Mouse (Mus musculus) neural tube, embryonic 13.5 days (tissue): ENCODE measurements around the gene Atl3. TPM values are rescaled to one million over a fixed set of nuclear protein-coding genes. Genes with fewer than 3 reads are reported as not detected.
A peak's percentile ranks its signal among the peaks of the same experiment; 100 is the strongest.

Experiments
- ATAC-seq: fragments of 200-750 bp; cut with Nextera tagmentation; 2 replicates; pipeline ENCODE4 v1.8.0; 2017; ENCODE audit warnings: low read depth, mild to moderate bottlenecking, moderate TSS enrichment, moderate library complexity
- H3K27ac ChIP-seq: fragments of 300-500 bp; sonication (generic); replicated peaks from 2 replicates; pipeline ENCODE4 v1.5.1; 2015; ENCODE audit warnings: moderate library complexity, mild to moderate bottlenecking, inconsistent platforms
- H3K27me3 ChIP-seq: fragments of 300-500 bp; sonication (generic); 2 replicates; pipeline ENCODE4 v1.6.1; 2015; ENCODE audit warnings: mild to moderate bottlenecking, inconsistent platforms
- H3K36me3 ChIP-seq: fragments of 300-500 bp; sonication (generic); 2 replicates; pipeline ENCODE4 v1.6.1; 2015; ENCODE audit warnings: mild to moderate bottlenecking, inconsistent platforms
- H3K4me1 ChIP-seq: fragments of 300-500 bp; sonication (generic); replicated peaks from 2 replicates; pipeline ENCODE4 v1.6.1; 2015; ENCODE audit warnings: inconsistent platforms
- H3K4me2 ChIP-seq: fragments of 300-500 bp; sonication (generic); 2 replicates; pipeline ENCODE4 v1.6.1; 2015; ENCODE audit warnings: inconsistent platforms, mild to moderate bottlenecking, moderate library complexity
- H3K4me3 ChIP-seq: fragments of 300-500 bp; sonication (generic); 2 replicates; pipeline ENCODE4 v1.5.1; 2015; ENCODE audit warnings: mild to moderate bottlenecking, inconsistent platforms
- H3K9ac ChIP-seq: fragments of 300-500 bp; sonication (generic); 2 replicates; pipeline ENCODE4 v1.6.1; 2015; ENCODE audit warnings: moderate library complexity, mild to moderate bottlenecking, inconsistent platforms
- H3K9me3 ChIP-seq: fragments of 300-500 bp; sonication (generic); 2 replicates; pipeline ENCODE4 v1.6.1; 2016; ENCODE audit warnings: inconsistent platforms
- WGBS: fragments of 180-500 bp; shearing (Covaris S2); methylation state at CpG from one replicate; pipeline ENCODE4 v1.1.7; 2015; 5-methylcytosine and 5-hydroxymethylcytosine counted together
- polyA plus RNA-seq: library from polyadenylated mRNA; unstranded; fragments of >200 nt; fragmentation: Nextera tagmentation; extraction: Ambion mirVana; gene quantifications from 2 replicates; pipeline ENCODE4 v1.2.1, GENCODE M21; 2015

Atl3 gene
- polyA plus RNA-seq, 1 experiment from 2014 or later = 6.8 TPM

DNA sequence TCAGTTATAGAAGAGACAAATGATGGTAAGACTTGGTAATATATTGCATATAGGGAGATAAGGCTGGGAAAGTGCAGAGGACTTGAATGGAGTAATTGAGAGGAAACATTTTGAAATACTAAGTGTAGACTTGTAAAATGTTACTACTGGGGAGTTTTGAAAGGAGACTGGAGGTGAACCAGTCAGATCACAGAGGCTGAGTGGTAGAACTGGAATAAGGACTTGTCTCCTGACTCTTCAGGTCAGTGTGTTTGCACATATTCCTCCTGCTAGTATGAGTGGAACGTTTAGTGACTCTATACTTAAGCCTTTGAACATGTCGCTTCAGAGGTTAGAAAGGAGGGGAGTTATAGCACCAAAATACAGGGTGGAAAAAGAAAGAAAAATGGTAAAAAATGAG is 8.6 kb downstream of the Atl3 start:
- H3K4me2 ChIP-seq = no peak overlapping the region
- 91% methylated on average over 2 of the region's 2 CpGs for WGBS

DNA sequence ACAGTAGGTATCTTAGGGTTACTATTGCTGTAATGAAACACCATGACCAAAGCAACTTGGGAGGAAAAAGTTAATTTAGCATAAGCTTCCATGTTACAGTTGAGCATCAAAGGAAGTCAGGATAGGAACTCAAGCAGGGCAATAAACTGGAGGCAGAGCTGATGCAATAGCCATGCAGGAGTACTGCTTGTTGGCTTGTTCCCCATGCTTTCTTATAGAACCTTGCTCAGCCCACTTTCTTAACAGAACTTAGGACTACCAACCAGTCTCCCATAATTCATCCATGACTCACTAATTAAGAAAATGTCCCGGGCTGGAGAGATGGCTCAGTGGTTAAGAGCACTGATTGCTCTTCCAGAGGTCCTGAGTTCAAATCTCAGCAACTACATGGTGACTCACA is 12.5 kb downstream of the Atl3 start:
- Histone ChIP-seq H3K36me3 (peaks cover 18% of the 10 kb centered on the region), H3K27me3 (no peaks in the 10 kb centered on the region), H3K27ac (no peak overlapping the region), H3K4me2 (no peak overlapping the region), H3K9ac (no peak overlapping the region), H3K4me3 (no peak overlapping the region), H3K4me1 (no peaks in the 10 kb centered on the region), H3K9me3 (no peaks in the 10 kb centered on the region)
- no peak for ATAC-seq
- WGBS = 72% methylated on average over 1 of the region's 1 CpGs

More for the DNA sequence above, 8.6 kb downstream of the Atl3 start:
- Histone ChIP-seq H3K27ac (no peak overlapping the region), H3K36me3 (no peaks in the 10 kb centered on the region), H3K9me3 (no peaks in the 10 kb centered on the region), H3K27me3 (no peaks in the 10 kb centered on the region), H3K4me3 (no peak overlapping the region), H3K9ac (no peak overlapping the region), H3K4me1 (no peaks in the 10 kb centered on the region)
- no peak for ATAC-seq

DNA sequence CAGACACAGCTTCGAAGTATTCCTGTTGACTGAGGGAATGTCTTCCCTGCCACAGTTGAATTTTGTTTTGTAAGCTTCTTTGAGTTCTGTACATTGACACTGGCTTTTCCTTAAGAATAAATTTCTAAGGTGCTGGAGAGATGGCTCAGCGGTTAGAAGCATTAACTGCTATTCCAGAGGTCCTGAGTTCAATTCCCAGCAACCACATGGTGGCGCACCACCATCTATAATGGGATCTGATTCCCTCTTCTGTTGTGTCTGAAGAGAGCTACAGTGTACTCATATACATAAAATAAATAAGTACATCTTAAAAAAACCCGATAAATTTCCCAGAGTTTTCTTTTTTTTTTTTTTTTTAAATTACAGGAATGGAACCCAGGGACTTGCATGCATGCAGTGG is 14.2 kb downstream of the Atl3 start:
- H3K4me1 ChIP-seq = no peaks in the 10 kb centered on the region
- WGBS = 75% methylated on average over 4 of the region's 4 CpGs
- H3K27ac ChIP-seq = no peak overlapping the region
- H3K4me3 ChIP-seq = no peak overlapping the region
- H3K9ac ChIP-seq = no peak overlapping the region
- H3K36me3 ChIP-seq = peaks cover 28% of the 10 kb centered on the region
- ATAC-seq = no peak
- no peaks in the 10 kb centered on the region for H3K9me3 ChIP-seq
- no peak overlapping the region for H3K4me2 ChIP-seq
- H3K27me3 ChIP-seq = no peaks in the 10 kb centered on the region

DNA sequence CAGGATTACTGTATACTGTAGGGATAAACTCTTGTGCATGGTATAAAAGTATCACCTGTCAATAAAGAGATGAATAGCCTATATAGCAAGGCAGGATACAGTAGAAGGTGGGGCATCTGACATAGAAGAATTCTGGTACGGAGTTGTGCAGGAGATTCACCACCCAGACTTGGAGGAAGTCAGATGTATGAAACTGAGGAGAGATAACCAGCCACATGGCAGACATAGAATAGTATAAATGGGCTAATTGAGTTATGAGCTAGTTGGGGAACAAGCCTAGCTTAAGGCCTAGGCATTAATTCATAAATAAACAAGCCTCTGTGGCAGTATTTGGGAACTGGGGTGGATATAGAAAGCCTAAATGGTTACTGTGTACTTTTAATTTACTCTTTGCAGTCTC is 22.6 kb downstream of the Atl3 start:
- H3K27me3 ChIP-seq = no peaks in the 10 kb centered on the region
- H3K36me3 ChIP-seq = peaks cover 33% of the 10 kb centered on the region
- no peak overlapping the region for H3K4me3 ChIP-seq
- H3K9ac ChIP-seq = no peak overlapping the region
- H3K27ac ChIP-seq = no peak overlapping the region
- WGBS = 85% methylated on average over 1 of the region's 1 CpGs
- no peak for ATAC-seq
- H3K9me3 ChIP-seq = no peaks in the 10 kb centered on the region
- H3K4me2 ChIP-seq = no peak overlapping the region
- H3K4me1 ChIP-seq = no peaks in the 10 kb centered on the region

DNA sequence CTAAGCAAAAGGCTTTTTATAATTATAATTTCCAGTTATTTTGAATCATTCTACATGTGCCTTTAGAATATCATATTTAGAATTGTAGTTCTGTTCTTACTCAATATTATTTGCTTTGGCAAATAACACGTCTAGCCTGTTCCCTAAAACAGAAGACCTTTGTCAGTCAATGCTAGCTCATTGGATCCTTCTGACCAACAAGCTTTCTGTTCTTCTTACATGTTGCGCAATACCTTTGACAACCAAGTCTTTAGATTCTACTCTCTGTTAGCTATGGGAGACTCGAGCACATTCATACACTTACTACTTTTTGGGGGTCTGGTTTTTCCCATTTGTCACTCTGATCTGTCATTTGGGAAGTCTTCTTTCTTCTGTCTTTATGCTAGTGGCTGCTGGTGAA is 27.8 kb downstream of the Atl3 start:
- H3K9ac ChIP-seq = no peak overlapping the region
- H3K9me3 ChIP-seq = no peaks in the 10 kb centered on the region
- no peak overlapping the region for H3K4me2 ChIP-seq
- H3K4me3 ChIP-seq = no peak overlapping the region
- 90% methylated on average over 3 of the region's 3 CpGs for WGBS
- ATAC-seq = no peak
- peaks cover 62% of the 10 kb centered on the region for H3K36me3 ChIP-seq
- H3K27me3 ChIP-seq = no peaks in the 10 kb centered on the region
- H3K4me1 ChIP-seq = no peaks in the 10 kb centered on the region
- no peak overlapping the region for H3K27ac ChIP-seq

DNA sequence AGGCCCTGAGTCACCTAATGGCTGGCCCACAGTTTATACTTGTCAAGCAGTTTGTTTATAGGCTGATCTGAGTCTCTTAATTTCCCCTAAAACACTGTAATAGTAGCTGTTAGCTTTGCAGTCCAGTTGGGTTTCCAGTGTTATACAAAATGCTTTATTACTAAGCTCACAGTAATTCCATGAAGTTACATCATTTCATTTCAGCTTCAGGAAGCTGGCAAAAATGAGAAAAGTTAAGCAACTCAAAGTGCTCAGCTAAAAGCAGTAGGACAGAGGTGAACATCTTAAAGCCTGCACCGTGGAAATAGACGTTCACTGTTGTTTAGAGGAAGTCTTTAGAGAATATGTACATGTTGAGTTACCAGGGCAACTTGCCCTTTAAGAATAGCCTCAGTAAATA is 29.0 kb downstream of the Atl3 start:
- Histone ChIP-seq H3K9ac (no peak overlapping the region), H3K4me3 (no peak overlapping the region), H3K27ac (no peak overlapping the region), H3K4me1 (no peaks in the 10 kb centered on the region), H3K27me3 (no peaks in the 10 kb centered on the region), H3K9me3 (no peaks in the 10 kb centered on the region), H3K4me2 (no peak overlapping the region), H3K36me3 (peaks cover 54% of the 10 kb centered on the region)
- ATAC-seq = no peak
- 93% methylated on average over 2 of the region's 2 CpGs for WGBS

DNA sequence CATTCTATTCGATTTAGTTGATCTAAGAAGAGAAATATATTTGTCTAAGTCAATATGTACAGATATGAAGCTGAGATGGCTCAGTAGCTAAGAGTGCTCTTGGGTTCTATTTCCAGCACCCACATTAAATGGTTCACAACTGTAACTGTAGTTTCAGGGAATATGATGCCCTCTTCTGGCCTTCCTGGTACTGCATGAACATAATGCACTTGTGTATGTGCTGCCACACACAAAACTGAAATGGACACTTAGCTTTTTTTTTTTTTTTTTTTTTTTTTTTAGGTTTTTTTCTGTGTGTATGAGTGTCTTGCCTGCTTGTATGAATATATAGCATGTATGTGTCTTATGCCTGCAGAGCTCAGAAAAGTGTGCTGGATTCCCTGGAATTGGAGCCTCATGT is 29.5 kb downstream of the Atl3 start:
- no peaks in the 10 kb centered on the region for H3K27me3 ChIP-seq
- H3K27ac ChIP-seq = no peak overlapping the region
- H3K4me3 ChIP-seq = no peak overlapping the region
- H3K4me2 ChIP-seq = no peak overlapping the region
- no peaks in the 10 kb centered on the region for H3K9me3 ChIP-seq
- WGBS = 93% methylated on average over 1 of the region's 1 CpGs
- H3K9ac ChIP-seq = no peak overlapping the region
- H3K4me1 ChIP-seq = no peaks in the 10 kb centered on the region
- ATAC-seq = no peak
- H3K36me3 ChIP-seq = peaks cover 53% of the 10 kb centered on the region

DNA sequence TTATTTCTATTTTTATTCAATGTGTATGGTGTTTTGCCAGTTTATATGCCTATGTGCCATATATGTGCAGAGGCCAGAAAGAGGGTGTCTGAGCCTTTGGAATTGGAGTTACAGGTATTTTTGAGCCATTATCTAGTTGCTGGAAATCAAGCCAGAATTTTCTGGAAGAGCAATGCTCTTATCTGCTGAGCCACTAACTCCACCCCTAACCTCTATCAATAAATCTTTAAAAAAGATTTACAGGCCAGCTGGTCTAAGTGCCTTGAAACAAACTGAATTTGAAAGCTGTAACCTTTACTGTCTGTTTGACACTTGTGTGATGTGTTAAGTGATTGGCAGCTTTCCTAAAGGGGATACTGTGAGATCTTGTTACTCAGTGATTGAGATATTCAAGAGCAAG is 29.9 kb downstream of the Atl3 start:
- Histone ChIP-seq H3K36me3 (peaks cover 49% of the 10 kb centered on the region), H3K9me3 (no peaks in the 10 kb centered on the region), H3K4me2 (no peak overlapping the region), H3K4me3 (no peak overlapping the region), H3K27me3 (no peaks in the 10 kb centered on the region), H3K9ac (no peak overlapping the region), H3K4me1 (no peaks in the 10 kb centered on the region), H3K27ac (no peak overlapping the region)
- no peak for ATAC-seq

DNA sequence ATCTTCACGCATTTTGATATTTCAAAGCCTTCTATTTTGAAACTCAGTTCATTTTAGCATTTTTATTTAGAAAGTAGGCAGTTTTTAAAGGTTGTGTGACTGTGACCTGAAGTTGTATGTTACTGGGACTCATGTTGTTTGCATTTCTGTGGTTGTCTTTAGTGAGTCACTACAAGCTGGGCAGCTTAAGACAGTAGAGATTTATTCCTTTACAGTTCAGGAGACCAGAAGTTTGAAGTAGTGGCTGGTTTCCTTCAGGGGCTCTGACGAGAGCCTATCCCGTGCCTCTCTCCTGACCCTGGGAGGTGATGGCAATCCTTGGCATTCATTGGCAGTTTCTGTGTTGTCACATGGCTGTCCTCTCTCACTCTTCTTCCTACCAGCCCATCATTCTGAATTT is 31.0 kb downstream of the Atl3 start:
- Histone ChIP-seq H3K36me3 (peaks cover 45% of the 10 kb centered on the region), H3K9me3 (no peaks in the 10 kb centered on the region), H3K27ac (no peak overlapping the region), H3K4me3 (no peak overlapping the region), H3K4me1 (no peaks in the 10 kb centered on the region), H3K27me3 (no peaks in the 10 kb centered on the region), H3K4me2 (no peak overlapping the region), H3K9ac (no peak overlapping the region)
- ATAC-seq = no peak
- 84% methylated on average over 3 of the region's 3 CpGs for WGBS

DNA sequence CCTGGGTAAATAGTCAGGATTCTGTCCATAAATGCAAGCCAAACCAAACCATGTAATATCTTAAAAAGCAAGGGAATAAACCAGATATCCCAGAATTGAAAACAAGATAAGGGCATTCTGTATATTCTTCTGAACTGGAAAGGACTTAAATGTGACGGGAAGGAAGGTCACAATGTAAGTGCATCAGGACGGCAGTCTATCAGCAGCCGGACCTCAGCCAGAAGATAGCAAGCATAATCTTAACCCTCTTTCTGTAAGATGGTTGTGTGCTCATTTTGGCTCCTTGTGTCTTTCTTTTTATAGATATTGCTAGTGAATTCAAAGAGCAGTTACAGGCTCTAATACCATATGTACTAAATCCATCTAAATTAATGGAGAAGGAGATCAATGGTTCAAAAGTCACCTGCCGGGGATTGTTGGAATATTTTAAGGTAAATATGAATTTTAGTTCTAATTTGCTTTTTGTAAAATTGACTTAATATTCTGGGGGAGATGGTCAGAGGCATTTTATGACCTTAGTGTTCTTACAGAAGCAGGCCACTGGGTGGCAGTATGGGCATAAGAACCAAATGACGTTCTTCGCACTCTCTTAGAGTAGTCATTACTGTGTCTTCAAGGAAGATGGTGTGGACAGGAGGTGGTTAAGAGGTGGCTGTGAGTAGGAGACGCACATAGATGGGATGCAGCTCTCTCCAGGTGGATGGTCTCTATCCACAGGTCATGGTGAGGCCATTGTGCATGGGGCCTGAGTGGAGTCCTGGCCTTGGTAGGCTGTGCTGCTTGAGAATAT is 35.0 kb downstream of the Atl3 start:
- H3K27ac ChIP-seq = no peak overlapping the region
- H3K4me1 ChIP-seq = peaks cover 5% of the 10 kb centered on the region
- peaks cover 38% of the 10 kb centered on the region for H3K36me3 ChIP-seq
- WGBS = 58% methylated on average over 7 of the region's 7 CpGs
- H3K9ac ChIP-seq = no peak overlapping the region
- H3K4me2 ChIP-seq = no peak overlapping the region
- no peaks in the 10 kb centered on the region for H3K27me3 ChIP-seq
- H3K4me3 ChIP-seq = no peak overlapping the region
- peak; percentile 79 for ATAC-seq
- H3K9me3 ChIP-seq = no peaks in the 10 kb centered on the region

DNA sequence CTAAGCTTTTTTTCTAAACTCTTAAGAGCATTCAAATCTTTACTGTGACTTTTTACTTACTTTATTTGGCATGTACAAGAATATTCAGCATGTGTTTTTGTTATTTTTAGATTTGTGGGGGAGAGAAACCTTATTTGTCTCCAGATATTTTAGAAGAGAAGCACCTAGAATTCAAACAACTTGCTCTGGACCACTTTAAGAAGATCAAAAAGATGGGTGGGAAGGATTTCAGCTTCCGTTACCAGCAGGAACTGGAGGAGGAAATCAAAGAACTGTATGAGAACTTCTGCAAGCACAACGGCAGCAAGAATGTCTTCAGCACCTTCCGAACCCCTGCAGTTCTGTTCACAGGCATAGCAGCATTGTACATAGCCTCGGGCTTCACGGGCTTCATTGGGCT is 38.1 kb downstream of the Atl3 start:
- Histone ChIP-seq H3K27me3 (no peaks in the 10 kb centered on the region), H3K9me3 (no peaks in the 10 kb centered on the region), H3K27ac (no peak overlapping the region), H3K4me1 (peaks cover 8% of the 10 kb centered on the region), H3K36me3 (peaks cover 34% of the 10 kb centered on the region), H3K4me2 (no peak overlapping the region), H3K9ac (no peak overlapping the region), H3K4me3 (no peak overlapping the region)
- ATAC-seq = no peak
- WGBS = 97% methylated on average over 5 of the region's 5 CpGs

DNA sequence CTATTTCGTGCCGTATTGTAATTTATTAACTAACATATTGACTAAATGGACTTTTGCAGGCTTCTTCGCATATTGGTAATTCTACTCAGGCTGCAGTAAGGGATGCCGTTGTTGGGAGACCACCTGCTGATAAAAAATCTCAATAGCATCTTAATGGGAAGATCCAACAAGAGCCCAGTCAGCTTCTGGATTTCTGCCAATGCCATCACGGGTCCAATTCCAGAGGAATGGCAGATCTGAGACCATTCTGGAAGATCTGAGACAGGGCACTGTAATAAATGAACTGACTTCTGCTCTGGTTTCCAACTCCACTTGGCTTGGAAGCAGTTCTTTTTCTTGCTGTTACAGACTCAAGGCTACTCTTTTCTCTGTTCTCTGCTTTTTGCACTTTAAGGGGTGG is 40.1 kb downstream of the Atl3 start:
- ATAC-seq = no peak
- WGBS = 56% methylated on average over 5 of the region's 5 CpGs
- H3K4me1 ChIP-seq = peaks cover 8% of the 10 kb centered on the region
- peaks cover 34% of the 10 kb centered on the region for H3K36me3 ChIP-seq
- no peak overlapping the region for H3K9ac ChIP-seq
- no peak overlapping the region for H3K27ac ChIP-seq
- no peak overlapping the region for H3K4me3 ChIP-seq
- H3K27me3 ChIP-seq = no peaks in the 10 kb centered on the region
- no peaks in the 10 kb centered on the region for H3K9me3 ChIP-seq
- no peak overlapping the region for H3K4me2 ChIP-seq

DNA sequence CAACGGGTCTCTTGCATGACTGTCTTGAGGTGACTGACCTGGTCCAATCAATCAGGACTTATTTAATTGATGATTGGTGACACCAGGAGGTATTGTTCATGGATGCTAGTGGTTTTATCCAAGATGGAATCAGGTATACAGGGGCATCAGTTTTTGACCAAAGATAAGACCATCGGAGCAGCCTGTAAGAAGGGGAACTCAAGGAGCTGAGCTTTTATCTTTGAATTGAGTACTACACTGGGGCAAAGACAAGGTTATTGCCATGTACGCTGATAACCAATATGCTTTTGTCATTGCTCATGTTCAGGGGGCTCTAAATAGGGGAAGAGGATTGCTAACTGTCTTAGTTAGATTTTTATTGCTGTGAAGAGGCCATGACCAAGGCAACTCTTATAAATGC is 55.1 kb downstream of the Atl3 start:
- Histone ChIP-seq H3K9me3 (peaks cover 6% of the 10 kb centered on the region; the same call in 1 of the 2 replicates), H3K4me2 (no peak overlapping the region), H3K4me1 (no peaks in the 10 kb centered on the region), H3K27ac (no peak overlapping the region), H3K27me3 (no peaks in the 10 kb centered on the region), H3K9ac (no peak overlapping the region), H3K36me3 (no peaks in the 10 kb centered on the region), H3K4me3 (no peak overlapping the region)
- WGBS = 93% methylated on average over 3 of the region's 3 CpGs
- ATAC-seq = no peak
